Mouse (Mus musculus): Measurements from ENCODE around the gene Med9.

Med9 gene

DNA sequence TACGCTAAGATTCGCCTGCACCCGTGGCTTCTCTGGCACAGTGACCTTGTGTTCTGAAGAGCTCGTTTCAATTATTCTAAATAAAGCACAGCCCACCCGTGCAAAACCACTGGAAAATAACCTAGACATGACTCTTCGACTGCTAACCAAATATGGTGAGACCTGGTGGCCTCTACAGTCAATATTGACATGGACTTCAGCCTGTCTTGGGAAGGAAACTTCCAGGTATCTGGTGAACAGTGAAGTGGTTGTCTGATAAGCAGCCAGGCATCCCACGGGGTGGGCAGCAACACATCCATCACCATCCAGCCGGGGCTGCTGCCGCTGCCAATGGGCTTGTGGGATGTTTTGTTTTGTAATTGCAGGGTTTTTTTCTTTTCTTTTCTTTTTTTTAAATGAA is 46.3 kb downstream of the Med9 start:
- no peak for DNase-seq (ENCODE audit: low read depth, low spot score)

DNA sequence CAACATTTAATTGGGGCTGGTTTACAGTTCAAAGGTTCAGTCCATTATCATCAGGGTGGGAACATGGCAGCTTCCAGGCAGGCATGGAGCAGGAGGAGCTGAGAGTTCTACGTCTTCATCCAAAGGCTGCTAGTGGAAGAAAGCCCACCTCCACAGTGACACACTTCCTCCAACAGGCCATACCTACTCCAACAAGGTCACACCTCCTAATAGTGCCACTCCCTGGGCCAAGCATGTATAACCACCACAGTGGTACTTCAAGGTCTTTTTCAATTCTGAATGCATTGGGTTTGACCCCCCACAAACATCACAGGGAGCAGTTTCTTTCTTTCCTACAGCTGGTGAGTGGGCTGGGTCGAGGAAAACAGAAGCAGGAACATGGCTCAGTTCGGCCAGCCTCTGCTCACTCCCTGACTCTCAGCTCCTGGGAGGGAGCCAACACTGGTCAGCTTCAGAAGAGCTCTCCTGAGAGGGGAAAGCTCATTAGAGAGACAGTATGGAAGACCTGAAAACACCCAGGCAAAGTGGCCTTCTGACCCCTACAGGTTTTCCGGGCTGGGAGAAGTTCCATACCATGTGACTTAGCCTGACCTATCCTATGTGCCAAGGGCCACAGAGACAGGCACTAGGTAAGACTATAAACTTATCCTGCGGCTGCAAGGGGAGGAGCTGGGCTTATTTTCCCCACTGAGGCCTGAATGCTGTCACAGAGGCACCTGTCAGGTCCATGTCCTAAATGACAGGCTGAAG is 53.4 kb downstream of the Med9 start:
- DNase-seq (ENCODE audit: low read depth, low spot score) = no peak

DNA sequence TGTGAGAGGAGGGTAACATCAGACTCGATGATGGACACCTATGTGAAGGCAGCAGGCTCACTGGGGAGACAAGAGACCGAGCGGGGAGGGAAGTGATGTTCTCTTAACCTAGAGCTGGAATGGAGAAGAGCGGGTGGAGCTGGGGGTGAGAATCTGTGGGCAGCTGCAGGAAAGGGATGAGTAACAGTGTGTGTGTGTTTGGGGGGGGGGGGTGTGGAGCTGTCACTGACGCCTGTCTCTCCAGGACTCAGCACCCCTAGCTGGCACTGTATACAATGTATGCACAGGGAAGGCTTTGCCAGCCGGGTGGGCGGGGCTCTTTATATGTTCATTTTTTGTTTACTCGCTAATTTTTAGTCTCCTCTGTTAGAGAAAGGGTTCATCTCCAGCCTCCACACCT is 55.8 kb downstream of the Med9 start:
- no peak for DNase-seq (ENCODE audit: low read depth, low spot score)

DNA sequence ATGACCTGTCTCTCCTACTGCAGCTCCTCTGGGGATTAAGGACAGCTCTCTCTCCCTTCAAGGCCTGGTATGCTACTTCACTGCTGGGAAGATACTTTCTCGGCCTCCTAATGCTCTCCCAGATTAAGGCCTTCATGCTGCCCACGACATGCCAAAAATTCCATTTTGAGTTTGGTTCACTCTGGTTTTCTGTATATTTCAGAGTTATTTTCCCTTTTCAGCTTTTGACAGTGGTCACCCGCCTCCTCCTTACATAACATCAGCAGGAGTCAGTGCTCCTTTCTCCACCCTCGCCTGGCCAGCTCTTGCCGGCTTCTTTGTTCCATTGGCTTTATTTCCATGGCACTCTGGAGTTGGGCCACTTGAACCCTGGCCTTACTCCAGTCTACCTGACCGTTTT is 56.7 kb downstream of the Med9 start:
- no peak for DNase-seq (ENCODE audit: low read depth, low spot score)

DNA sequence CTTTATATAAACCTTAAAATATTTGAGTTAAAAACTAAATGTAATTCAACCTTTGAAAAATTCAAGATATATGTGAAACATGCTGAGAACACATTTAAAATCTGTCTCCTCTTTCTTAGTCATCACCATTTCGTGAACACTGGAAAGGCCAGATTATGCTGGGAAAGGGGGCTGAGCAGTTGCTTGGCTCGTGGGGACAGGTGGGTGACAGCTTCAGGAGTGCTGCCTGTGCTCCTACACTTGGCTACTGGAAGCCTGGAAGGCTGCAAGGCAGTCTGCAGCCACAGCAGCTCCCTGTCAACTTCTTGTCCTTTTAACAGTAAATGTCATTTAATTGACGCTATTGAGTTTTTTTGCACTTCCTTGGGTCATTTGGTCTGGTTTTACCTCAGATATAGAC is 57.9 kb downstream of the Med9 start:
- DNase-seq (ENCODE audit: low read depth, low spot score) = no peak

DNA sequence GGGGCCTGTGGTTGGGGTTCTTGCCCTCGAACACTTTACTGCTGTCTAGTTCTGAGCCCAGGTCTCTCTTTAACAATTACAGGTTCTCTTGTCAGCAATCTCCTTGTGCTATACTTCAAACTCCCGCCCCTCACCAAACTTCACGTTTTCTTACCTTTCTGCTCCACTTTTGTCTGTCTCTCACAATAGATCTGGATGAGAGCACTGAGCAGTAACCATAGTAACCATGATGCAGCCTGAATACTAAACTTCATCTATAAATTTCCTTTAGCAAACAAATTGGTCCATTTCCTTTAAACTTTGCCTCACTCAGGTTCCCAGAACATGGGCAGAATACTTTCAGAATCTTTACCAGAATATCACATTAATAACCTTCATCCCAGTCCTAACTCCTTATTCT is 61.4 kb downstream of the Med9 start:
- DNase-seq (ENCODE audit: low read depth, low spot score) = no peak

DNA sequence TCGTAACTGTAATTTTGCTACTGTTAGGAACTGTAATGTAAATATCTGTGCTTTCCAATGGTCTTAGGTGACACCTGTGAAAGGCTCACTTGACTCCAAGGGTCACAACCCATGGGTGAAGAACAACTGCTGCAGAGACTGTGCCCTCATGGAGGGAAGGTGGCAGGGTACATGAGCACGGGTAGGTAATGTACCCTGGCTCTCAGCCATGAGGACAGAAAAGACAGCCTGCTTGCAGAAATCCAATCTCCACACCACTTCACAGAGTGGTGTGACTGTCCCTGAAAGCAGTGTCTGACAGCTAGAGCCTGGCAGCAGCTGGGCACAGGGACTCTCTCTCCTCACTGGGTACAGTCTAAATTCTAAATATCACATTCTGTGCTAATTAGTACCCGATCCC is 63.5 kb downstream of the Med9 start:
- no peak for DNase-seq (ENCODE audit: low read depth, low spot score)
